Mouse (Mus musculus): Measurements from ENCODE around the gene Rpa1.

GRCm38 (mm10) chr11:75285893-75286467, 62.1 kb downstream of the Rpa1 start:
- no peak for TF ChIP-seq CTCF (IDR thresholded peaks at IDR 0.05; ENCODE audit: low read depth)
- no peak for TF ChIP-seq EP300 (IDR thresholded peaks at IDR 0.05; ENCODE audit: low read depth)

Data from liver, embryonic 14.5 days (tissue).